Mouse (Mus musculus) intestine, embryonic 16.5 days (tissue): Measurements from ENCODE around the gene Ppm1m. TPM values are rescaled to one million over a fixed set of nuclear protein-coding genes. Genes with fewer than 3 reads are reported as not detected.

Source experiments
- microRNA counts: library from miRNA; unstranded; fragments of <30 nt; microRNA quantifications from one replicate; lab custom pipeline; 2016
- microRNA-seq: library from miRNA; unstranded; fragments of <30 nt; microRNA quantifications from one replicate; pipeline ENCODE4, GENCODE M21; 2016
- polyA plus RNA-seq: library from polyadenylated mRNA; unstranded; fragments of >200 nt; fragmentation: Nextera tagmentation; extraction: Ambion mirVana; gene quantifications from 2 replicates; pipeline ENCODE4 v1.2.1, GENCODE M21; 2015

Ppm1m gene
- polyA plus RNA-seq, 1 experiment from 2014 or later = 26.3 TPM

MicroRNAs encoded within 50 kb of the gene (microRNA counts, 519-probe panel; counts per million panel counts)
- microRNA mmu-let-7g (lab: Ali Mortazavi, UCI) = 4,307 counts per million, percentile 99 among the panel's probes with 10 or more counts

Small RNA genes lying within 50 kb of the gene (microRNA-seq; reads per million reads assigned to microRNA genes)
- gene Mir135a-1 = 5.5 reads per million, percentile 17 among the genes with 10 or more reads in this experiment
- gene Mirlet7g = 85,876 reads per million, percentile 100 among the genes with 10 or more reads in this experiment

Other genes with a start within 250 kb of the Ppm1m start
- gene Col6a5, start 239.1 kb downstream of the Ppm1m start, polyA plus RNA-seq = 2.8 and 5.0 TPM in 2 replicates
- gene Col6a4, start 103.0 kb downstream of the Ppm1m start, polyA plus RNA-seq = 72.7 and 83.0 TPM in 2 replicates
- gene Glyctk, start 41.6 kb downstream of the Ppm1m start, polyA plus RNA-seq = 8.6 and 10.8 TPM in 2 replicates
- gene Wdr82, start 28.8 kb downstream of the Ppm1m start, polyA plus RNA-seq = 12.4 and 12.8 TPM in 2 replicates
- 48.6 and 50.0 TPM in 2 replicates for gene Twf2, start 3.4 kb upstream of the Ppm1m start, polyA plus RNA-seq
- 0.04 and 0.05 TPM in 2 replicates for gene Tlr9, start 22.9 kb upstream of the Ppm1m start, polyA plus RNA-seq
- 129 and 131 TPM in 2 replicates for gene Alas1, start 48.9 kb upstream of the Ppm1m start, polyA plus RNA-seq
- 27.0 and 29.1 TPM in 2 replicates for gene Poc1a, start 81.3 kb upstream of the Ppm1m start, polyA plus RNA-seq
- 4.8 and 6.3 TPM in 2 replicates for gene Dusp7, start 168.9 kb upstream of the Ppm1m start, polyA plus RNA-seq
- 866 and 931 TPM in 2 replicates for gene Rpl29, start 229.7 kb upstream of the Ppm1m start, polyA plus RNA-seq
- 59.8 and 59.9 TPM in 2 replicates for gene Acy1, start 238.6 kb upstream of the Ppm1m start, polyA plus RNA-seq
- gene Abhd14b, start 247.7 kb upstream of the Ppm1m start, polyA plus RNA-seq = 34.3 and 34.4 TPM in 2 replicates
- 50.2 and 52.0 TPM in 2 replicates for gene Abhd14a, start 247.9 kb upstream of the Ppm1m start, polyA plus RNA-seq